Mouse (Mus musculus) cerebellum, adult 2 months (tissue): Measurements from ENCODE around the gene Lmbr1l. TPM values are rescaled to one million over a fixed set of nuclear protein-coding genes. Genes with fewer than 3 reads are reported as not detected.
A peak's percentile ranks its signal among the peaks of the same experiment; 100 is the strongest.

Experiments used
- DNase-seq, 2 experiments: peaks; one replicate each; pipeline ENCODE4 v3.0.0; 2021
- H3K27ac ChIP-seq: fragments of 200-500 bp; 2 replicates; pipeline ENCODE4 v1.5.1; 2012; ENCODE audit warnings: low read length, control low read depth, inconsistent platforms; ENCODE audit not compliant: insufficient read depth
- H3K27me3 ChIP-seq: fragments of 200-500 bp; 2 replicates; pipeline ENCODE4 v1.6.1; 2012; ENCODE audit warnings: inconsistent platforms, mild to moderate bottlenecking, low read length, moderate library complexity; ENCODE audit not compliant: control insufficient read depth, insufficient read depth
- H3K4me1 ChIP-seq: fragments of 200-500 bp; 2 replicates; pipeline ENCODE4 v1.6.1; 2011; ENCODE audit warnings: low read length; ENCODE audit not compliant: control insufficient read depth, insufficient read depth
- H3K4me3 ChIP-seq: fragments of 200-500 bp; replicated peaks from 2 replicates; pipeline ENCODE3; 2011; ENCODE audit warnings: mild to moderate bottlenecking, low read depth, low read length, control low read depth; ENCODE audit not compliant: insufficient read depth
- CTCF ChIP-seq: fragments of 200-500 bp; IDR thresholded peaks from 2 replicates; pipeline ENCODE4 v1.5.1; 2011; ENCODE audit warnings: low read depth, mild to moderate bottlenecking, control low read depth, low read length, moderate library complexity, borderline replicate concordance; ENCODE audit not compliant: insufficient read depth
- POLR2A ChIP-seq: fragments of 200-500 bp; IDR thresholded peaks from 2 replicates; pipeline ENCODE4 v1.6.1; 2011; ENCODE audit warnings: low read length, control low read depth, borderline replicate concordance; ENCODE audit not compliant: insufficient read depth
- WGBS: fragments of 180-500 bp; shearing (Covaris S2); methylation state at CpG from one replicate; pipeline ENCODE4 v1.1.7; 2018; 5-methylcytosine and 5-hydroxymethylcytosine counted together
- polyA plus RNA-seq: library from polyadenylated mRNA; depleted of rRNA; stranded (reverse); fragments of >200 nt; gene quantifications from 2 replicates; pipeline ENCODE4 v1.2.3, GENCODE M21; 2012

The Lmbr1l gene
- polyA plus RNA-seq, 1 experiment, result 37.5 TPM

DNA sequence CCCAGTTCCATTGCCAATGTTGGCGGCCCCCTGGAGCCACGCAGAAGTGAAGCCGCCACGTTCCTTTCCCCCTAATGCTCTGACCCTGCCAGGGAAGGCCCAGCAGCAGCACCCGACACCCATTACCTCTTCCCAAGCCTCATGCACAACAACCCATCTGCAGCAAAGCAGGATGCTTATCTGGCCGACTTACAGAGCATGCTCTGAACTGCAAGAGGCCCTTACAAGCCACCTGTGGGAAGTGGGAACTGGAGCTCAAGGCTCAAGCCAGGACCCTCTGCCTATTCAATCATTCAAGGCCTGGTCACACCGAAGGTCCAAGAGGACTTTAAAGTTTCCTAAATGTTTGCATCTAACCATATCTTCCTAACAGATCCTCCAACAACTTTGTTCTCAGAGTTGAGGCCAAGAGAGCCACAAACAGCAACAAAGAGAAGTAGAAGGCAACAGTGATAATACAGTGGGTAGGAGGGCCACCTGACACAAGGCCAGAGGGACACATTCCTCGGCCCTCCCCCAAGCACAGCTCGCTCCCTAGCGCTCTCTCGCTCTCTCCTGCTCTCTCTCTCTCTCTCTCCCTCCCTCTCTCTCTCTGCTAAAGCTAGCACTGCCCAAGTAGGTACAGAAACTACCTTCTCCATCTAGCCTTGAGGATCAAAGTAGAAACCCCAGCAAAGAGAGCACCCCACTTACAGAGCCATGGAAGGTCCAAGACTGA lies 49.5 kb downstream of the Lmbr1l start:
- peak overlapping the region; percentile 90 for H3K4me3 ChIP-seq
- peak in 1 of 2 experiments; percentile 19 for DNase-seq
- no peaks in the 10 kb centered on the region for H3K27me3 ChIP-seq
- peaks cover 26% of the 10 kb centered on the region for H3K4me1 ChIP-seq
- WGBS, result 5% methylated on average over 11 of the region's 11 CpGs
- TF ChIP-seq CTCF (no peak), POLR2A (no peak)
- H3K27ac ChIP-seq, result no peak overlapping the region

DNA sequence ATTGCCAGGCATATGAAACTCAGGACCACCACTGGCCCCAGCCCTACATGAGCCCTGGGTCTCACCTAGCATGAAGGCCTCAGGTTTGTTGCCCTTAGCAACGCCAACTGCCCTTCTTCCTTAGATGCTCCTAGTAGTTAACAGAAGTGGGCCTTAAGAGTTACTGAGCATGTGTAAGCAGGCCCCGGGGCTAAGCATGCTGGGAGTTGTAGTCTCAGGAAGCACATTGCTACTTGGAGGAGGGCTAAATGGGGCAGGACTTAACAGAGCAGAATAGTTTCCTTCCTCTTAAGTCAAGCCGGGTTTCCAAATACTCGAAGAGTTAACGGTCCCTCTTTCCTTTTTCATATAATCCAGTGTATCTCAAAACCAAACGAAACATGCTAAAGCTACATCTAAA lies 50.7 kb downstream of the Lmbr1l start:
- peaks cover 26% of the 10 kb centered on the region for H3K4me1 ChIP-seq
- H3K27ac ChIP-seq, result no peak overlapping the region
- no peaks in the 10 kb centered on the region for H3K27me3 ChIP-seq
- 40% methylated on average over 6 of the region's 6 CpGs for WGBS
- H3K4me3 ChIP-seq, result peak overlapping the region; percentile 34
- peak; percentile 42 to 66 for DNase-seq
- TF ChIP-seq POLR2A (no peak), CTCF (no peak)

DNA sequence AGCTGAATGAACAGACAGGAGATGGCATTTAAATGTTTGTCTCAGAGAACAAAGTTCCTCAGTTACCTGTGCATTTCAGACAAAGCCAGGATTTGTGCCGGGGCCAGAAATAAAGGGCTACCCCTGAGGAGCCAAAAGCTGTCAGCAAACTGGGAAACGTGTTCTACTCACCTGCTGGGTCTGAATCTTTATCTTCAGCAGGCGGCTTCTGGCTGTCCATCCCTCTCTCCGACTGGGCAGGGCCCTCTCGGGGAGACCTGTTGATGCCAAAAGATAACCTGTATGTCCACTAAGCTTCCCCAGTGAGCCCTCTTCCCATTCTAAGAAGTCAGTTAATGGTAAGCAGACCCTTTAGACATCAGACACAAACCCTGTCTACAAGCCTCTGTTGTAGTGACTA lies 51.5 kb downstream of the Lmbr1l start:
- Histone ChIP-seq H3K4me3 (no peak overlapping the region), H3K4me1 (peaks cover 26% of the 10 kb centered on the region), H3K27ac (no peak overlapping the region), H3K27me3 (no peaks in the 10 kb centered on the region)
- TF ChIP-seq POLR2A (no peak), CTCF (no peak)
- DNase-seq, result peak in 1 of 2 experiments; percentile 11
- WGBS, result 11% methylated on average over 5 of the region's 5 CpGs

GRCm38 (mm10) chr15:98865771-98866170 lies 52.3 kb downstream of the Lmbr1l start:
- 92% methylated on average over 8 of the region's 8 CpGs for WGBS
- H3K4me3 ChIP-seq, result no peak overlapping the region
- no peaks in the 10 kb centered on the region for H3K27me3 ChIP-seq
- peaks cover 26% of the 10 kb centered on the region for H3K4me1 ChIP-seq
- TF ChIP-seq CTCF (no peak), POLR2A (no peak)
- DNase-seq, result no peak
- no peak overlapping the region for H3K27ac ChIP-seq

GRCm38 (mm10) chr15:98864951-98865350 lies 53.1 kb downstream of the Lmbr1l start:
- TF ChIP-seq CTCF (no peak), POLR2A (no peak)

DNA sequence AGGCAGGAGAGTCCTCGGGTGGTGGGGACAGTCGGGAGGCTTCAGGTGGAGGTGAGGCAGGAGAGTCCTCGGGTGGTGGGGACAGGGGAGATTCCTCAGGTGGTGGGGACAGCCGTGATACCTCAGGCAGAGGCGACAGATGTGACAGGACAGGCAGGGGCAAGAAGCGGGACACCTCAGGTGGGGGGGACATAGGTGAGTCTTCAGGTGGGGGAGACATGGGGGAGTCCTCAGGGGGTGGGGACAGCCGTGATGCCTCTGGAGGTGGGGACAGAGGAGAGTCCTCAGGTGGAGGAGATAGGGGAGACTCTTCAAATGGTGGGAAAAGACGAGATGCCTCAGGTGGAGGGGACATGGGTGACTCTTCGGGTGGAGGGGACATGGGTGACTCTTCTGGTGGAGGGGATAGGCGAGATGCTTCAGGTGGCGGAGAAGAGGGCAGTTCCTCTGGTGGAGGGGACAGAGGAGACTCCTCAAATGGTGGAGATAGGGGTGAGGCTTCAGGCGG lies 54.5 kb downstream of the Lmbr1l start:
- 87% methylated on average over 12 of the region's 12 CpGs for WGBS
- Histone ChIP-seq H3K27me3 (no peaks in the 10 kb centered on the region), H3K4me3 (no peak overlapping the region), H3K4me1 (peaks cover 22% of the 10 kb centered on the region), H3K27ac (no peak overlapping the region)
- no peak for DNase-seq
- TF ChIP-seq CTCF (no peak), POLR2A (no peak)

More at GRCm38 (mm10) chr15:98864951-98865350, 53.1 kb downstream of the Lmbr1l start:
- peak in 1 of 2 experiments; percentile 35 for DNase-seq
- H3K27ac ChIP-seq, result no peak overlapping the region
- no peaks in the 10 kb centered on the region for H3K27me3 ChIP-seq
- no peak overlapping the region for H3K4me3 ChIP-seq
- H3K4me1 ChIP-seq, result peaks cover 26% of the 10 kb centered on the region
- WGBS, result 49% methylated on average over 6 of the region's 6 CpGs

DNA sequence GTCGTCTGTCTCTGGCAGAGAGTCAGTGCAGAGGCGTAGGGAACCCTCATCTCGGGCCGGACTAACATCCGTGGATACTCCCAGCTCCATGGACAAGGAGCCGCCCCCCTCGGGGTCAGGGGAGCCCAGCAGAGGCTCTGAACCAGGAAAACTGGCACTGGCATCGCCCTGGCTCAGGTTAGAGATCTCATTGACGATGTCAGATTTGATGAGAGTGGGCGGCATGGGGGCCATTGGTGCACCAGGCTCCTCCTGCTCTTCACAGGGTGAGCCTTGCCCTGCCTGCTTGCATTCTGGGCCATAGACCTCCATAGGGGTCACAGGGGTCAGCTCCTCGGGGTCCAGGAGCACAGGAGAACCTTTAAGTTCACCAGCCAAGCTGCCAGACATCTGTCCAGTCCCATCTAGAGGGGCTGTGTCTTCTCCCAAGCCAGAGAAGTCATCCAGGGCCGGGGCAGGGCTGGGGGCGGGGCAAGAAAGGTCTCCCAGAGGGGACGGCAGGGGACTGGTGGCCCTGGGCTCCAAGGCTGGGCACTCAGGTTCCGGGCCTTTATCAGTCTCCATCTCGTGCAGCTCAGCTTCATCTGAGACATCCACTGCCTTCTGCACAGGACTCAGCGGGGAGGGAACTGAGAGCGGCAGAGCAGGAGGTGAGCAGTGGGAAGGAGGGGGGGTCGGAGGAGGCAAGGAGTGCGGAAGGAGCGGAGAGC lies 56.2 kb downstream of the Lmbr1l start:
- TF ChIP-seq CTCF, result no peak
- TF ChIP-seq POLR2A, result no peak
- 58% methylated on average over 21 of the region's 21 CpGs for WGBS

More for the DNA sequence above, 56.2 kb downstream of the Lmbr1l start:
- H3K27ac ChIP-seq, result no peak overlapping the region
- H3K27me3 ChIP-seq, result no peaks in the 10 kb centered on the region
- H3K4me3 ChIP-seq, result no peak overlapping the region
- peaks cover 14% of the 10 kb centered on the region for H3K4me1 ChIP-seq
- DNase-seq, result no peak
